Mouse (Mus musculus) neural tube, embryonic 14.5 days (tissue): Measurements from ENCODE around the gene Trex1. TPM values are rescaled to one million over a fixed set of nuclear protein-coding genes. Genes with fewer than 3 reads are reported as not detected.
A peak's percentile ranks its signal among the peaks of the same experiment; 100 is the strongest.

Source experiments
- ATAC-seq: fragments of 200-750 bp; cut with Nextera tagmentation; 2 replicates; pipeline ENCODE4 v1.8.0; 2017; ENCODE audit warnings: low read depth, mild to moderate bottlenecking, moderate TSS enrichment, moderate library complexity
- H3K27ac ChIP-seq: fragments of 300-500 bp; sonication (generic); 2 replicates; pipeline ENCODE4 v1.5.1; 2014; ENCODE audit warnings: low read depth, mild to moderate bottlenecking, control low read depth, low read length, moderate library complexity, mixed read lengths
- H3K27me3 ChIP-seq: fragments of 300-500 bp; sonication (generic); 2 replicates; pipeline ENCODE4 v1.6.1; 2014; ENCODE audit warnings: low read length; ENCODE audit not compliant: control insufficient read depth, insufficient read depth
- H3K36me3 ChIP-seq: fragments of 300-500 bp; sonication (generic); 2 replicates; pipeline ENCODE4 v1.6.1; 2014; ENCODE audit warnings: low read length, mixed read lengths; ENCODE audit not compliant: control insufficient read depth, insufficient read depth
- H3K4me1 ChIP-seq: fragments of 300-500 bp; sonication (generic); 2 replicates; pipeline ENCODE4 v1.6.1; 2014; ENCODE audit warnings: low read length; ENCODE audit not compliant: control insufficient read depth, insufficient read depth
- H3K4me2 ChIP-seq: fragments of 300-500 bp; sonication (generic); 2 replicates; pipeline ENCODE4 v1.6.1; 2014; ENCODE audit warnings: mild to moderate bottlenecking, low read depth, low read length, control low read depth
- H3K4me3 ChIP-seq: fragments of 300-500 bp; sonication (generic); 2 replicates; pipeline ENCODE4 v1.5.1; 2014; ENCODE audit warnings: low read depth, low read length, control low read depth, mixed read lengths
- H3K9ac ChIP-seq: fragments of 300-500 bp; sonication (generic); replicated peaks from 2 replicates; pipeline ENCODE4 v1.6.1; 2014; ENCODE audit warnings: low read depth, mild to moderate bottlenecking, control low read depth, low read length, mixed read lengths
- H3K9me3 ChIP-seq: fragments of 300-500 bp; sonication (generic); 2 replicates; pipeline ENCODE4 v1.6.1; 2016; ENCODE audit warnings: low read length; ENCODE audit not compliant: control insufficient read depth
- WGBS: fragments of 180-500 bp; shearing (Covaris S2); extraction: QIAGEN DNeasy Blood & Tissue Kit; methylation state at CpG from one replicate; pipeline ENCODE4 v1.1.7; 2014; 5-methylcytosine and 5-hydroxymethylcytosine counted together
- polyA plus RNA-seq: library from polyadenylated mRNA; unstranded; fragments of >200 nt; fragmentation: Nextera tagmentation; extraction: Ambion mirVana; gene quantifications from 2 replicates; pipeline ENCODE4 v1.2.1, GENCODE M21; 2014

Gene Trex1
- polyA plus RNA-seq, 1 experiment from 2014 or later: 13.4 TPM

- H3K27ac ChIP-seq: no peak overlapping the region
- no peak overlapping the region for H3K9ac ChIP-seq
- H3K4me2 ChIP-seq: no peak overlapping the region
- H3K9me3 ChIP-seq: no peaks in the 10 kb centered on the region
- no peaks in the 10 kb centered on the region for H3K36me3 ChIP-seq
- no peaks in the 10 kb centered on the region for H3K27me3 ChIP-seq
- 0 out of 2 replicates have a peak, but pooled peaks cover 5% of the 10 kb centered on the region for H3K4me1 ChIP-seq
- ATAC-seq: no peak
- no peak overlapping the region for H3K4me3 ChIP-seq
- 83% methylated on average over 9 of the region's 9 CpGs for WGBS
Observed at GRCm38 (mm10) chr9:109049996-109050673, 9.4 kb downstream of the Trex1 start.

- no peak for ATAC-seq
Observed at GRCm38 (mm10) chr9:109049316-109049715, 10.2 kb downstream of the Trex1 start.

GRCm38 (mm10) chr9:109046306-109046705 lies 13.2 kb downstream of the Trex1 start:
- H3K4me3 ChIP-seq: no peak overlapping the region
- H3K27me3 ChIP-seq: no peaks in the 10 kb centered on the region
- H3K27ac ChIP-seq: no peak overlapping the region
- WGBS: 35% methylated on average over 5 of the region's 5 CpGs
- H3K9ac ChIP-seq: no peak overlapping the region
- H3K9me3 ChIP-seq: no peaks in the 10 kb centered on the region
- H3K4me1 ChIP-seq: no peaks in the 10 kb centered on the region
- ATAC-seq: no peak
- no peaks in the 10 kb centered on the region for H3K36me3 ChIP-seq
- H3K4me2 ChIP-seq: no peak overlapping the region

More at GRCm38 (mm10) chr9:109049316-109049715, 10.2 kb downstream of the Trex1 start:
- no peaks in the 10 kb centered on the region for H3K9me3 ChIP-seq
- H3K4me2 ChIP-seq: no peak overlapping the region
- H3K27ac ChIP-seq: no peak overlapping the region
- no peak overlapping the region for H3K9ac ChIP-seq
- H3K4me3 ChIP-seq: no peak overlapping the region
- H3K27me3 ChIP-seq: no peaks in the 10 kb centered on the region
- H3K36me3 ChIP-seq: no peaks in the 10 kb centered on the region
- 87% methylated on average over 7 of the region's 7 CpGs for WGBS
- H3K4me1 ChIP-seq: 0 out of 2 replicates have a peak, but pooled peaks cover 1% of the 10 kb centered on the region

GRCm38 (mm10) chr9:109041351-109041750 lies 18.2 kb downstream of the Trex1 start:
- Histone ChIP-seq H3K27me3 (no peaks in the 10 kb centered on the region), H3K9me3 (no peaks in the 10 kb centered on the region), H3K36me3 (no peaks in the 10 kb centered on the region), H3K9ac (no peak overlapping the region), H3K4me2 (no peak overlapping the region), H3K4me1 (0 out of 2 replicates have a peak, but pooled peaks cover 5% of the 10 kb centered on the region), H3K4me3 (no peak overlapping the region), H3K27ac (no peak overlapping the region)
- no peak for ATAC-seq
- 73% methylated on average over 7 of the region's 7 CpGs for WGBS

- H3K4me3 ChIP-seq: no peak overlapping the region
- ATAC-seq: no peak
- no peak overlapping the region for H3K4me2 ChIP-seq
- WGBS: 78% methylated on average over 6 of the region's 6 CpGs
- H3K4me1 ChIP-seq: 0 out of 2 replicates have a peak, but pooled peaks cover 5% of the 10 kb centered on the region
- no peaks in the 10 kb centered on the region for H3K9me3 ChIP-seq
- no peak overlapping the region for H3K9ac ChIP-seq
- no peaks in the 10 kb centered on the region for H3K36me3 ChIP-seq
- H3K27ac ChIP-seq: no peak overlapping the region
- no peaks in the 10 kb centered on the region for H3K27me3 ChIP-seq
Observed at GRCm38 (mm10) chr9:109040906-109041305, 18.6 kb downstream of the Trex1 start.

- no peak overlapping the region for H3K4me3 ChIP-seq
- no peak overlapping the region for H3K4me2 ChIP-seq
- no peak overlapping the region for H3K9ac ChIP-seq
- no peaks in the 10 kb centered on the region for H3K27me3 ChIP-seq
- no peak overlapping the region for H3K27ac ChIP-seq
- no peaks in the 10 kb centered on the region for H3K36me3 ChIP-seq
- ATAC-seq: no peak
- WGBS: 91% methylated on average over 8 of the region's 8 CpGs
- H3K9me3 ChIP-seq: no peaks in the 10 kb centered on the region
- H3K4me1 ChIP-seq: 0 out of 2 replicates have a peak, but pooled peaks cover 5% of the 10 kb centered on the region
Observed at GRCm38 (mm10) chr9:109040216-109040615, 19.3 kb downstream of the Trex1 start.

- no peaks in the 10 kb centered on the region for H3K9me3 ChIP-seq
Observed at GRCm38 (mm10) chr9:109039681-109040080, 19.9 kb downstream of the Trex1 start.

GRCm38 (mm10) chr9:109038901-109039364 lies 20.6 kb downstream of the Trex1 start:
- 14% methylated on average over 8 of the region's 8 CpGs for WGBS
- Histone ChIP-seq H3K4me2 (peak overlapping the region; percentile 76), H3K27me3 (no peaks in the 10 kb centered on the region), H3K4me1 (0 out of 2 replicates have a peak, but pooled peaks cover 5% of the 10 kb centered on the region), H3K4me3 (peak overlapping the region; percentile 52), H3K27ac (no peak overlapping the region), H3K9ac (peak overlapping the region; percentile 56), H3K36me3 (no peaks in the 10 kb centered on the region), H3K9me3 (no peaks in the 10 kb centered on the region)
- ATAC-seq: peak; percentile 41

More at GRCm38 (mm10) chr9:109039681-109040080, 19.9 kb downstream of the Trex1 start:
- no peak overlapping the region for H3K9ac ChIP-seq
- no peaks in the 10 kb centered on the region for H3K36me3 ChIP-seq
- H3K27ac ChIP-seq: no peak overlapping the region
- H3K4me3 ChIP-seq: no peak overlapping the region
- WGBS: 91% methylated on average over 4 of the region's 4 CpGs
- H3K4me2 ChIP-seq: no peak overlapping the region
- H3K27me3 ChIP-seq: no peaks in the 10 kb centered on the region
- no peak for ATAC-seq
- H3K4me1 ChIP-seq: 0 out of 2 replicates have a peak, but pooled peaks cover 5% of the 10 kb centered on the region
